Mouse (Mus musculus) stomach, postnatal 0 days (tissue): ENCODE measurements around the gene Tead4.

Experiments
- CTCF ChIP-seq: IDR thresholded peaks from 2 replicates; pipeline ENCODE4 v1.5.1; 2016; ENCODE audit warnings: antibody characterized with exemption, low read depth, mild to moderate bottlenecking, moderate library complexity
- EP300 ChIP-seq: optimal IDR thresholded peaks from 2 replicates; pipeline ENCODE3; 2016; ENCODE audit warnings: antibody characterized with exemption

DNA sequence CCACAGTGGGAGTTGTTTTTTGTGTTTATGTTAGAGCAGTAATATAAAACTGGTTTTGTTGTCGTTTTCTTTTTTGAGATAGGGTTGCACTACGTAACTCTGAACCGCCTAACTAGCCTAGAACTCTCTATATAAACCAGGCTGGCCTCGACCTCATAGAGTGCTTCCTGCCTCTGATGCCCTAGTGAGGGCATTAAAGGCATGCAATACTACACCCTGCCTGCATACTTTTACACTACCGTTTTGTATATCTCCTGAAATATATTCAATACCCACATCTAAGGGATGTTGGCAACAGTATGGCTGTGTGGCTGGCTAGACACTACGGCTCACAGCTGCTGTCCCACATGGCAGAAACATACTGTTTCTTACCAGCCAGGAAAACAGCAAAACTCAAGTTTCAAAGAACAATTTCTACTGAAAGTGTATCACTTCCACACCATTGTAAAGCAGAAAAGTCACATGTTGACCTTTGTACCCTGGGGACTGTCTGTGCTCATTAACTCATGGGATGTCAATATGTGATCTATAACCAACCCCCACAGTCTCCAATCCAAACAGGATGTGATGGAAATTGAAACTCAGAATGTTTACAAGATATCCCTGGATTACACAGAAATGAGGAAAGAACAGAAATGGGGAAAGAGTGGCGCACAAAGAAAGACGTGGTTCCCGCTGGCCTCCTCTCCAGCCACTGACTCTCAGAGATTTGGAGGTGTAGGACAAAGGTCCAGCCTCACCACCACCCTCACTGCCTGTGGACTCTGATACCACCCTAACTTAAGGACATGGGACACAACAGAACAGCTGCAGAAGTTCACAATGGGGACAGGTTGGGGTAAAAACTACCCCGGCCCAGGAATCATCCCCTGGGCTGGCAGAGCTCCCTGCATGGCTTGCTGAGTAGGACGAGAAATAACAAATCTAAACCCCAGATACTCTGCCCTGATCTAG, 23.2 kb downstream of the Tead4 start:
- no peak for TF ChIP-seq EP300
- no peak for TF ChIP-seq CTCF
